Mouse (Mus musculus): ENCODE measurements around the gene Teddm2. TPM values are rescaled to one million over a fixed set of nuclear protein-coding genes. Genes with fewer than 3 reads are reported as not detected.
"Not testable (repeated sequence)": the region's sequence is repeated elsewhere in the genome, so short reads cannot be mapped to it uniquely, and the experiment has no call there.

Gene Teddm2
- polyA plus RNA-seq, 1 experiment = not detected

DNA sequence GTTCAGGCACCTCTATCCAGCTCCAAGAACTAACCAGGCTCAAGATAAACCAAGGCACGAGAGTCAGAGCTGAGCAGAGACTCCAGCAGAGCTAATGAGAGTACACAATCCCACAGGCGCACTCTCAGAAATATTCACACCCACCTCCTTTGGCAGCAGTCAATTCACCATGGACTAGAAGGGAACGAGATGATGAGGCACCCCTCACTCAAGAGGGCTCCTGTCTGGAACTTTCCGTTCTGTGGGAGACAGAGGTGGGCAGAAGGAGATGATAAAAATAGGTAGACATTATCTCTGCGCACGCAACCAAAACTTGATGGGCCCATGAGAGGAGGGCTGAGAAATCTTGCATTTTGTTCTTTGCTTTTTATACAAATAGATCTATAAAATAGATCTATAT lies 26.0 kb downstream of the Teddm2 start, which contains the start of gene Teddm1b:
Gene Teddm1b (plus strand): TSS at position 301 of the 400 bp plus-strand sequence.
- 87% methylated on average over 6 of the region's 6 CpGs for WGBS
- Histone ChIP-seq H3K27ac (ENCODE audit: insufficient read depth, low read depth, low read length) (no peak within 1 kb of the TSS), H3K4me3 (ENCODE audit: insufficient read depth, low read depth, low read length) (no peak within 1 kb of the TSS), H3K4me1 (ENCODE audit: control insufficient read depth, insufficient read depth, low read length) (no peaks in the 10 kb centered on the region)
- no peak for TF ChIP-seq POLR2A (IDR thresholded peaks at IDR 0.05; ENCODE audit: insufficient read depth, low read depth, low read length)
- TF ChIP-seq CTCF (IDR thresholded peaks at IDR 0.05; ENCODE audit: insufficient read depth, low read depth, low read length) = no peak

DNA sequence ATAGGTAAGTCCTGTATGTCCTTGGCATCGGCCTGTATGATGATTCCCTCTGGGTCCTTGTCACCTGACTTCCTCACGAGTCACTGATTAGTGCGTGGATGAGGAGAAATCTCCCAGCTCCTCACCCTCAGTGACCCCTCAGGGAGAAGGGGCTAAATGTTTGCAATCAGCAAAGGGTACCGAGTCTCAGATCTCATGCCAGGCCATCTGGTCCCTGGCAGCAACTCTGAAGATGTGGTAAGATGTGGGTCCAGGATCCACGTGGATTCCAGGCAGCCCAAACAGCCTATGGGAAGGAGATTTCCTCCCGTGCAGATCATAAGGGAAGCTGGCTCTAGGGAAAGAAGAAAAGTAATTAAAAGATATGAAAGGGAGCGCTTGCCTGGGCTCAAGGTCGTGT lies 44.1 kb downstream of the Teddm2 start:
- Histone ChIP-seq H3K27ac (ENCODE audit: insufficient read depth, low read depth, low read length) (no peak overlapping the region), H3K4me3 (ENCODE audit: insufficient read depth, low read depth, low read length) (no peak overlapping the region), H3K4me1 (ENCODE audit: control insufficient read depth, insufficient read depth, low read length) (no peaks in the 10 kb centered on the region)
- whole genome bisulfite sequencing = 81% methylated on average over 8 of the region's 8 CpGs
- TF ChIP-seq POLR2A (IDR thresholded peaks at IDR 0.05; ENCODE audit: insufficient read depth, low read depth, low read length) (no peak), CTCF (IDR thresholded peaks at IDR 0.05; ENCODE audit: insufficient read depth, low read depth, low read length) (no peak)

DNA sequence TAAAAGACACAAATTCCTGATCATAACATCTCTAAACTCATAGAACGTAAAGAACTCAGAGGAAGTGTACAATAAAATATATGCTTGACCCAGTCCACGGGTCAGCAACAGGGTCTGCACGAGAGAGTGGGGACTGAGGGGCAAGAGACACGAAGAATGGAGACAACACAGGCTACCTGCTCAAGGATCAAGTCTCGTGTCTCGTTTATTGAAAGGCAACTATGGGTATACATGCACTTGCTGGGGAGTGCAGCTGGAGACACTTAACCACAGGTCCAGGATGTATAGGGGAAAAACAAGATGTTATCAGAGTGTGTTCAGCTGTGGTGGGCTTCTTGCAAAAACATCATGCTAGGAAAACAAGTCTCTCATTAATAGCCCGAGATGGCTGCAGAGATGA lies 47.3 kb downstream of the Teddm2 start:
- 87% methylated on average over 7 of the region's 7 CpGs for WGBS
- H3K4me1 ChIP-seq (ENCODE audit: control insufficient read depth, insufficient read depth, low read length); H3K4me3 ChIP-seq (ENCODE audit: insufficient read depth, low read depth, low read length); H3K27ac ChIP-seq (ENCODE audit: insufficient read depth, low read depth, low read length): not testable (repeated sequence)

DNA sequence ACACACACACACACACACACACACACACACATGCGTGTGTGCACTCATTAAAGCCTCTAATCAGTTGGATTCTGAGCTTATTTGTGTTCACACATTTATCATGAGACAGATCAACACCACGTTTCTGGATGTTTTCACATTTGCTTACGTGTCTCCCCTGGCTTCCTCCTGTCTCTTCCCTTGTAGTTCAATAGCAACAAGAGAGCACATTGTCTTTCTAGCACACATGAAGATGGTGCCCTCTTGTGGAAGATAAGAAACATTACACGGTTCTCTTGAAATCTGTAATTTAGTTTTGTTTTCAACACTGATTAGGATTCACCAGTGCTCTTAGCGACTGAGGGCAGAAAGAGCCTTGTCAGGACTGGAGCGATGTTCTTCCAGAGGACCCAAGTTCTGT lies 53.2 kb downstream of the Teddm2 start:
- H3K27ac ChIP-seq (ENCODE audit: insufficient read depth, low read depth, low read length) = no peak overlapping the region
- H3K4me3 ChIP-seq (ENCODE audit: insufficient read depth, low read depth, low read length) = no peak overlapping the region
- TF ChIP-seq POLR2A (IDR thresholded peaks at IDR 0.05; ENCODE audit: insufficient read depth, low read depth, low read length) (no peak), CTCF (IDR thresholded peaks at IDR 0.05; ENCODE audit: insufficient read depth, low read depth, low read length) (no peak)
- peaks cover 2% of the 10 kb centered on the region for H3K4me1 ChIP-seq (ENCODE audit: control insufficient read depth, insufficient read depth, low read length)
- 20% methylated on average over 6 of the region's 6 CpGs for WGBS

DNA sequence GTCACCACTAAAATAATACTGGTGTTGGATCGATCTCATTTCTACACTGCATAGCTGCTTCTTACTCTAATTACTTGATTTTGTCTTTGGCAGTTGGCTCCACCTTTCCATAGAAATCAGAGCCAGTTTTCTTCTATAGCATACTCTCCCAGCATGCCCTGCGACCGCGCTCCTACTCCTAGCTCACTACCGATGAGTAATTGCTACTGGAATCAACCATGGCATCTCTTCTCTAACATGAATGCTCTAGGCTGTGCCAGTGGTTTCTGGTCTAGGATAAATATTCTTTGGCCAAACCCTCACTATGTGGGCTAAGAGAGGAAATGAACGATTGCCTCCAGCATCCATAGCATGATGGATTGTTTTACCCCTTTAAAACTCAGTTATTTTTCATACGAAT lies 53.6 kb downstream of the Teddm2 start:
- TF ChIP-seq CTCF (IDR thresholded peaks at IDR 0.05; ENCODE audit: insufficient read depth, low read depth, low read length) = no peak
- no peak overlapping the region for H3K27ac ChIP-seq (ENCODE audit: insufficient read depth, low read depth, low read length)
- H3K4me1 ChIP-seq (ENCODE audit: control insufficient read depth, insufficient read depth, low read length) = peaks cover 2% of the 10 kb centered on the region
- WGBS = 60% methylated on average over 7 of the region's 7 CpGs
- no peak overlapping the region for H3K4me3 ChIP-seq (ENCODE audit: insufficient read depth, low read depth, low read length)

DNA sequence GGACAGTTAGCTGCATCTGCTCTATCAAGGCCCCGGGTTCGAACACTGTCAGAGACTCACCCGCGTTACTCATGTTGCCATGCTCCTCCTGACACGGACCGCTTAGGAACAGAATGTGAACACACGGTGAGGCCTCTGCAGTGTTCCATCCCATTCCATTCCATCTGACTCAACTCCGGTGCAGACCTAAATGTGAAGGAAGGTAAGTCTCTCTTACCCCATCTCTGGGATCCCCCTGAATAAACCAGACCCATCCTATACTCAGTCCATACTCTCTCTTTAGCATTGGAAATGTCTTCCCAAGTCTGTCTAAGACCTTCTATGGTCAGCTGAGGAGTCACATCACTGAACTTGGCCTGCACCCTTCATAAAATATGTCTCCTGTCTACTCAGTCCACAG lies 56.0 kb downstream of the Teddm2 start, which contains the start of gene Rgsl1:
Gene Rgsl1 (minus strand): TSS at position 101 of the 400 bp plus-strand sequence.
- 97% methylated on average over 8 of the region's 8 CpGs for WGBS
- H3K27ac ChIP-seq (ENCODE audit: insufficient read depth, low read depth, low read length) = no peak within 1 kb of the TSS
- no peak for TF ChIP-seq POLR2A (IDR thresholded peaks at IDR 0.05; ENCODE audit: insufficient read depth, low read depth, low read length)
- no peak for TF ChIP-seq CTCF (IDR thresholded peaks at IDR 0.05; ENCODE audit: insufficient read depth, low read depth, low read length)
- peaks cover 2% of the 10 kb centered on the region for H3K4me1 ChIP-seq (ENCODE audit: control insufficient read depth, insufficient read depth, low read length)
- H3K4me3 ChIP-seq (ENCODE audit: insufficient read depth, low read depth, low read length) = no peak within 1 kb of the TSS

DNA sequence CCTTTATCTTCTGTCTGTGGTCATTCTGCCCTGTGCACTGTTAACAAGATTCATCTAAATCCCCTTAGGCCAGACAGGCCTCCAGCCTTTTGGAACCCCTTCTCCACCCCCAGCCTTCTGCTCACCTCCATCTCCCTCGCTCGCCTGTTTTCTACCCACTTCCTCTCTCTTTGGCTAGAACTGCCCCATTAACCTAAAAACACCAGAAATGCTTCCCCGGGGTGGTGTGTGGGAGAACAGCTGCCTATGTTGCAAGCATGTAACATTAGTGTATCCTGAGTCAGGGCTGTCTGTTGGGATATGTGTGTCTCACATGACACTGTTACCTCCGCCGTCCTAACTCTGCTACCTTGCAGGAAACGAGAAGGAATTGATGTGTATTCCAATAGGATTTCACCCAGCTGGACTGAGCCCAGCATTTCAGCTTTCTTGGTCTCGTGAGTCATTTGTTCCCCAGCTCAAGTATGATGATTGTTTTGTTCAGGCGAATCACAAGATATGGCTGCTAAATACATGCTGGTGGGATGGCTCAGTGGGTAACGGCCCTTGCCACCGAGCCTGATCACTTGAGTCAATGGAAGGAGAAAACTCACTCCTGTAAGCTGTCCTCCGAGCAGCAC lies 57.8 kb downstream of the Teddm2 start:
- 72% methylated on average over 11 of the region's 11 CpGs for WGBS
- TF ChIP-seq POLR2A (IDR thresholded peaks at IDR 0.05; ENCODE audit: insufficient read depth, low read depth, low read length) = no peak
- TF ChIP-seq CTCF (IDR thresholded peaks at IDR 0.05; ENCODE audit: insufficient read depth, low read depth, low read length) = no peak
- H3K27ac ChIP-seq (ENCODE audit: insufficient read depth, low read depth, low read length) = no peak overlapping the region
- H3K4me3 ChIP-seq (ENCODE audit: insufficient read depth, low read depth, low read length) = no peak overlapping the region
- H3K4me1 ChIP-seq (ENCODE audit: control insufficient read depth, insufficient read depth, low read length) = peaks cover 2% of the 10 kb centered on the region

DNA sequence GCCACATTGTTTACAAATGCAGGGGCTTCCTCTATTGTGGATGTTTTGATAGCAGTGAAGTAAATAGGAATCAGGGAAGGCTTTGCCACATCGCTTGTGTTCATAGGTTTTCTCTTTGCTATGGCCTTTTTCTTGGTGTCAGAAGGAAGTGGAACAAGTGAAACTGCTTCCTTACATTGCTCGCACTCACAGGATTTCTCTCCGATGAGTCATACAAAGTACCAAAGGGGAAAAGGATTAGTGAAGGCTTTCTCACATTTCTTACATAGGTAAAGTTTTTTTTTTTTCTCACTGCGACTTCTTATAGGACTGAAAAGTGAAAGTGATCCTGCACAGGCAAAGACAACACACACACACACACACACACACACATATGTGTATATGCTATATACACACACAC lies 64.0 kb downstream of the Teddm2 start:
- WGBS = 50% methylated on average over 4 of the region's 4 CpGs

DNA sequence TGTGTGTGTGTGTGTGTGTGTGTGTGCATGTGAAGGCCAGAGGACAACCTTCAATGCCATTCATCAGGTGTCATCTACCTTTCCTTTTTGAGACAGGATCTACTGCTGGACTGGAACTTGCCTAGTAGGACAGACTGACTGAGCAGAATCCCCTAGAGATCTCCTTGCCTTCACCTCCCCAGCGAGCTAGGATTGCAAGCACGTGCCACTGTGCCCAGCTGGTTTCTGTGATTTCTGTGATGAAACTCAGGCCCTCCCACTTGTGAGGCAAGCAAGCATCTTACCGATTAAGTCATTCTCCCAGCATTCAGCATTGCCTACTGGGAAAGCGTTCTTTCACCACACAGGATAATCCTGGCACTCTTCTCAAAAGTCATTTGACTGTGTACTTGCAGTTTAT lies 69.3 kb downstream of the Teddm2 start:
- Histone ChIP-seq H3K27ac (ENCODE audit: insufficient read depth, low read depth, low read length) (no peak overlapping the region), H3K4me3 (ENCODE audit: insufficient read depth, low read depth, low read length) (no peak overlapping the region), H3K4me1 (ENCODE audit: control insufficient read depth, insufficient read depth, low read length) (no peaks in the 10 kb centered on the region)
- WGBS = 58% methylated on average over 4 of the region's 4 CpGs
- no peak for TF ChIP-seq POLR2A (IDR thresholded peaks at IDR 0.05; ENCODE audit: insufficient read depth, low read depth, low read length)
- no peak for TF ChIP-seq CTCF (IDR thresholded peaks at IDR 0.05; ENCODE audit: insufficient read depth, low read depth, low read length)

More for the DNA sequence above, 64.0 kb downstream of the Teddm2 start:
- no peak overlapping the region for H3K4me3 ChIP-seq (ENCODE audit: insufficient read depth, low read depth, low read length)
- TF ChIP-seq POLR2A (IDR thresholded peaks at IDR 0.05; ENCODE audit: insufficient read depth, low read depth, low read length) (no peak), CTCF (IDR thresholded peaks at IDR 0.05; ENCODE audit: insufficient read depth, low read depth, low read length) (no peak)
- no peaks in the 10 kb centered on the region for H3K4me1 ChIP-seq (ENCODE audit: control insufficient read depth, insufficient read depth, low read length)
- peak overlapping the region; percentile 62 for H3K27ac ChIP-seq (ENCODE audit: insufficient read depth, low read depth, low read length)

DNA sequence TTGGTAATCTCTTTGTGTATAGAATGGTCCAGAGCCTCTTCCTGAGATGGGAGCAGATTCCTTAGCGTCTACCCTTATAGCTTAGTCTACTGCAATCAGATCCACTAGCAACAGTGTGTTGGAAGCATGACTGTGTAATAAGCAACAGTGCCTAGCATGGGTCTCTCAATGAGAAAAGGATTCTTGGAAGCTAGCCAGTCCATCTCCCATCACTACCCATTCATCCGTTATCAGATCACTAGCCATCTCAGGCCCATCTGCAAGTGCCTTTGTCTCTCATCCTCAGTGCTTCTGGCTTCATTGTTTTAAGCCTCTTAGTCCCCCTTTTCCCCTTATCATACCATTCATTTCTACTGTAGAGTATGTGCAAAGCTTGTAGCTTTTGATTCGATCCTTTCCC lies 79.8 kb downstream of the Teddm2 start:
- no peak overlapping the region for H3K4me3 ChIP-seq (ENCODE audit: insufficient read depth, low read depth, low read length)
- no peak overlapping the region for H3K27ac ChIP-seq (ENCODE audit: insufficient read depth, low read depth, low read length)
- WGBS = 64% methylated on average over 3 of the region's 3 CpGs
- TF ChIP-seq POLR2A (IDR thresholded peaks at IDR 0.05; ENCODE audit: insufficient read depth, low read depth, low read length) = no peak
- no peak for TF ChIP-seq CTCF (IDR thresholded peaks at IDR 0.05; ENCODE audit: insufficient read depth, low read depth, low read length)
- no peaks in the 10 kb centered on the region for H3K4me1 ChIP-seq (ENCODE audit: control insufficient read depth, insufficient read depth, low read length)

All from olfactory bulb, adult 2 months (tissue).